Mouse (Mus musculus): ENCODE results near the gene Pde6d.

The Pde6d gene

DNA sequence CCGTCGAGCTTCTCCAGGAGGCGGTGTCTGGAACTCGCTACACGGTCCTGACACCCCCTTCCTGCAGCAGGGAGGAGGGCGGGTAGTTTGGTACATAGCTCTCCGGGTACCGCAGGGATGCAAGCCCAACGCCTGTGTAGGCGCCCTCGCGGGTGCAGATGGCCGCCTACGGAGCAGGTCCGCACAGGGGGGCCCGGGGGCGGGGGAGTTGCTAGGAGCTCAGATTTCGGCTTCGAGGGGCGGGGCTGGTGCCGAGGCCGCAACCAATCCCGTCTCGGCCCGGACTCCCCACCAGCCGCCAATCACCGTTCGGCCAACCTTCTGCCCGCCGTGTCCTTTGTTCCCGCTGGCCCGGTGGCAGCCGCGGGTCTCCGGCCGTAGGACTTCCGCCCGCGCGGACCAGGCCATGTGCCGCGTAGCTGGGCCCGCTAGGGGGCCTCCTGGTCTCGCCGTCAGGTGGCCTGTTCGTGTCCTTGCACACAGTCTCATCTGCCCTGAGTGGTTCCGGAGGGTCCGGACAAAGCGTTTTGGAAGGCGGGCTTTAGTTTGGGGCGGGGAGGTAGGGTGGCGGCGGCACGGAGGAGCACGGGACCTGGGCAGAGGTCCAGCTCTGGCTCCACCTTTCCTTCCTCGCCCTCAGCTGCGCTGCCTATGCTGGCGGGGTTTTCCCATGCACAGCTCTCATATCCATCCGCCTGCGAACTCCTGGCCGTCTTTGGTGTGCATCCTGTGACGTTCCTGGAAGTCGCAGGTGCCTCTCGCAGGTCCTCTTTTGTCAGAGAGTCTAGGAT, 78.3 kb downstream of the Pde6d start:
- ATAC-seq (ENCODE audit: low TSS enrichment) = peak; percentile 51

DNA sequence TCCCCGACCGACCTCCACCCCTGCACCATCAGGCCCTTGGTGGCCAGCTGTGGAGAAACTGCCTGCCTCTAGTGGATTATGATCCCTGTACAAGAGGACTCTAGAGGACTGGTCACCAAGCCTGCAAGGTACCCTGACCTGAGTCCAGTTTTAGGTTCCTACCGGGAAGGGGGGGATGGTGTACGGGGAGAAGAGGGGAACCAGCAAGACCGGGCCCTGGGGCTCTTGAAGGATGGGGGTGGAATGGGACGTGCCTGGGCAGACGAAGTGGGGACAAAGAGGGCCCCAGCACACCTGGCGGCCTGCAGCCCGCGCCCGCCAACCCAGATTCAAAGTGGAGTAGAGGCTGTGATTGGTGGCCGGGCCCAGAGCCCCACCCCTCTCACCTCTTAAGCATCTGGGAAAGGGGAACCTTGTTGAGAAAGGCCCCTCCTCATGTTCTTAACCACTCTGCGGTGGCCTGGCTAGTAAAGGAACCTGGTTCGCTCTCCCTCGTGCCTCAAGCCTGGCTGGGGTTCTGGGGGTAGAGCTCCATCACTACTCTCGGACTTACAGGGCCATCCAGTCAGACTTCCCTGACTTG, 79.2 kb downstream of the Pde6d start:
- no peak for ATAC-seq (ENCODE audit: low TSS enrichment)

DNA sequence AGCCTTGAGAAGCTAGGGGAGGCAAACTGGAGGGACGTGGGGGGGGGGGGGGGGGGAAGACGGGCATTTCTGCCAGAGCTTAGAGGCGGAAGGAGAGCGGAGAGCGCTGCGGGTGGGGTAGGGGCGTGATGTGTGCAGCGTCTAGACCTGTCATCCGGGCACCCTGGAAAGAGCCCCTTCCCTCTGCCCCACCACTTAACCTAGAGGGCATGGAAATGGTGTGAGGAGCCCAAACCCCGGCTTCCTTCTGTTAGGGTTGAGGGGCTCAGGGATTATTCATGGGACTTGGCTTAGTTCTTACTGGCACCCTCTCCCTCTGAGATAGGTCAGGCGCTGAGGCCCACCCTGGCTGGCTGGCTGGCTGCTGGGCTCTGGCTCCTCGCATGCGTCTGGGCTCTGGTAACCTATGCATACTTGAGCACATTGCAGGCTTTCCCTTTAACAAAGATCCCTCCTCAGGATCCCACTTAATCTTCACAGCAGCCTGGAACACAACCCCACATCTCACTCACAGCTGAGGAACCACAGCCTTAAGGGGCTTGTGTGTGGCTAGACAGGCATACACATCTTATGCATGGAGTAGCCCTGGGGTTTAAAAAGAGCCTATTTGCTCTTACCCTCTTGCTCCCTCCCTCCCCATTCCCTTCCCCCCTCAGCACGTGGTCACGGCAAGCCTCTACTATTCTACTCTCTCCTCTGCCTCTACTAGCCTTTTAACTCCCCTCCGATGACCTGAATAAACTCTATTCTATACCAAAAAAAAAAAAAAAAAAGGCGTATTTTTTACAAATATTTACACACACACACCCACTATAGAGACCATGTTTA, 80.0 kb downstream of the Pde6d start:
- no peak for ATAC-seq (ENCODE audit: low TSS enrichment)

DNA sequence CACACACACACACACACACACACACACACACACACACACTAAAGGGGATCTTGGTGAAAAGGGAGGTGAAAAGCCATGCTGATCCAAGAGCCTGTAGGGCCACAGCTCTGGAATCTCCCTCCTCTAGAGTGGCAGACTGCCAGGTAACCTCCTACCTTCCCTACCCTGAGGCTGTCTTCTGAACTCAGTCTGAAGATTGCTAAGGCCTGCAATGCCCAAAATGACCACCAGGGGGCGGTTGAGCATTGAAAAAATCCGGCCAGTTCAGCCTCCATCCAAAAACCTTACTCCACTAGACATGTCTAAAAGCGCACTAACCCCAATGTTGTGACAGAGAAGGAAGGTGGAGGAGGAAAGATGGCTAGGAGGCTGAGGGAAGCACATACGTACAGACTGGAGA, 80.9 kb downstream of the Pde6d start:
- ATAC-seq (ENCODE audit: low TSS enrichment) = peak; percentile 15

DNA sequence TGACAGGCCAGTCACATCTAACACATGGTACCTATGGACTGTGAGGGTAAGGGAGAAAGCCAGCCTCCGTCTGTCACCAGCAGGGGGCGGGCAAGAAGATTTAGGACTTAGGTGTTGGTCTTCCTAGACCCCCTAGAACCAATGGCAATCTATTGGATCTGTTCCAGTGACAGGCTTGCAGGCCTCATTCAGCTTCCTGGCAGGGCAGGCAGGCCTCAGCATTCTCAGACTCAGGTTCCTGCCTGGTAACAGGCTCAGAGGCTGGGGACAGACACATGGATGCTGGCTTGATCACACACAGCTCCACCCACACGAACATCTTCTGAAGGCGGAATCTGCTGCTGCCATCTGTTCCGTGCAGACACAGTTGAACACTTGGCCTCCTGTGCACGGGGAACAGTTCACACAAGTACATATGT, 81.3 kb downstream of the Pde6d start:
- peak; percentile 58 for ATAC-seq (ENCODE audit: low TSS enrichment)

DNA sequence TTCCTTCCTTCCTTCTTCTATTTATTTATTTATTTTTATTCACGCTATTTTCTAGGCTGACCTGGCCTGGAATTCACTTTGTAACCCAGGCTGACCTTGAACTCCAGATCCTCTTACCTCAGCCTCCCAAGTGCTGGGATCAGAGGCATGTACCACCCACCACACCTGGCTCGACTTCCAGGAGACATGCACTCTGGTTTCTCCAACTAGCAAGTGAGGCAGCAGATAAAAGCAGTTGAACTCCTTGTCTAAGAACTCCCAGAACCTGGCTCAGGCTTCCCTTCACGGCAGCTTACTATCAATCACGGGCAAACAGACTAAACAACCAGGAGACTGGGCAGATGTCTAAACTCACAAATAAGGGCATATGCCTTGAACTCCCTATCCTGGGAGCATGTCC, 81.7 kb downstream of the Pde6d start:
- ATAC-seq (ENCODE audit: low TSS enrichment) = no peak

GRCm38 (mm10) chr1:86499903-86500302, 82.5 kb downstream of the Pde6d start:
- no peak for ATAC-seq (ENCODE audit: low TSS enrichment)

GRCm38 (mm10) chr1:86498611-86499010, 83.8 kb downstream of the Pde6d start:
- no peak for ATAC-seq (ENCODE audit: low TSS enrichment)

GRCm38 (mm10) chr1:86497986-86498385, 84.4 kb downstream of the Pde6d start:
- no peak for ATAC-seq (ENCODE audit: low TSS enrichment)

- ATAC-seq (ENCODE audit: low TSS enrichment) = no peak
These were observed 85.1 kb downstream of the Pde6d start for GRCm38 (mm10) chr1:86497361-86497760.

GRCm38 (mm10) chr1:86496340-86496739, 86.1 kb downstream of the Pde6d start:
- ATAC-seq (ENCODE audit: low TSS enrichment) = no peak

DNA sequence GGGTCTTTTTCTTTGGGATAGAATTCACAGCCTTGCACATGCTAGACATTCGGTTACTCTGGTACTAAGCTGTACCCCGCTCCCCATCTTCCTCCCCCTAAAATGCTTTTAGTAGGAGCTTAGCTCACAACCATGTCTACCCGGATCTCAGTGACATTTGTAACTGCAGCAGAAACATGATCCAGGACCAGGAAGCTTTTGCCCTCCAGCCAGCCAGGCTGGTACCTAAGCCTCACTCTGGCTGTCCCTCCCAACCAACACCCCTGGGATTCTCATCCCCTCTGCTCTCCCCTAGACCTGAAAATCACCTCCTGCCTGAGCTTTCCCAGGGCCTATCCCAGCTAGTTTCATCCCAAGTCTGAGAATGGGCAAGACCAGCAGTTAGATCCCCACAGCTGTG, 88.6 kb downstream of the Pde6d start:
- no peak for ATAC-seq (ENCODE audit: low TSS enrichment)
